Mouse (Mus musculus) midbrain, embryonic 14.5 days (tissue): ENCODE data around the gene Psd. TPM values are rescaled to one million over a fixed set of nuclear protein-coding genes. Genes with fewer than 3 reads are reported as not detected.

ENCODE experiments used
- ATAC-seq: fragments of 200-750 bp; cut with Nextera tagmentation; 2 replicates; pipeline ENCODE4 v1.8.0; 2017; ENCODE audit warnings: moderate number of reproducible peaks, moderate library complexity; ENCODE audit not compliant: low FRiP score, low TSS enrichment
- DNase-seq: peaks from one replicate; pipeline ENCODE4 v3.0.0-alpha.2; 2015
- H3K27ac ChIP-seq: fragments of 300-500 bp; sonication (generic); replicated peaks from 2 replicates; pipeline ENCODE4 v1.5.1; 2014; ENCODE audit warnings: mild to moderate bottlenecking, low read depth, low read length, moderate library complexity
- H3K27me3 ChIP-seq: fragments of 300-500 bp; sonication (generic); 2 replicates; pipeline ENCODE4 v1.6.1; 2014; ENCODE audit warnings: low read length, control low read depth, mixed read lengths; ENCODE audit not compliant: control insufficient read depth, insufficient read depth
- H3K36me3 ChIP-seq: fragments of 300-500 bp; sonication (generic); 2 replicates; pipeline ENCODE4 v1.6.1; 2014; ENCODE audit warnings: low read length, control low read depth; ENCODE audit not compliant: control insufficient read depth, insufficient read depth
- H3K4me1 ChIP-seq: fragments of 300-500 bp; sonication (generic); 2 replicates; pipeline ENCODE4 v1.6.1; 2014; ENCODE audit warnings: mild to moderate bottlenecking, antibody characterized with exemption, low read length, control low read depth; ENCODE audit not compliant: control insufficient read depth, insufficient read depth
- H3K4me2 ChIP-seq: fragments of 300-500 bp; sonication (generic); 2 replicates; pipeline ENCODE4 v1.6.1; 2014; ENCODE audit warnings: mild to moderate bottlenecking, low read length, moderate library complexity
- H3K4me3 ChIP-seq: fragments of 300-500 bp; sonication (generic); replicated peaks from 2 replicates; pipeline ENCODE4 v1.5.1; 2014; ENCODE audit warnings: low read depth, low read length
- H3K9ac ChIP-seq: fragments of 300-500 bp; sonication (generic); replicated peaks from 2 replicates; pipeline ENCODE4 v1.6.1; 2014; ENCODE audit warnings: mild to moderate bottlenecking, low read length, moderate library complexity
- H3K9me3 ChIP-seq: fragments of 300-500 bp; sonication (generic); 2 replicates; pipeline ENCODE4 v1.6.1; 2016; ENCODE audit warnings: low read length, control low read depth, mixed read lengths; ENCODE audit not compliant: control insufficient read depth
- WGBS: fragments of 180-500 bp; shearing (Covaris S2); extraction: QIAGEN DNeasy Blood & Tissue Kit; methylation state at CpG from one replicate; pipeline ENCODE4 v1.1.7; 2014; 5-methylcytosine and 5-hydroxymethylcytosine counted together
- polyA plus RNA-seq: library from polyadenylated mRNA; unstranded; fragments of >200 nt; fragmentation: Nextera tagmentation; extraction: Ambion mirVana; gene quantifications from 2 replicates; pipeline ENCODE4 v1.2.1, GENCODE M21; 2014

Gene Psd
- polyA plus RNA-seq, 1 experiment from 2014 or later = 112 TPM

DNA sequence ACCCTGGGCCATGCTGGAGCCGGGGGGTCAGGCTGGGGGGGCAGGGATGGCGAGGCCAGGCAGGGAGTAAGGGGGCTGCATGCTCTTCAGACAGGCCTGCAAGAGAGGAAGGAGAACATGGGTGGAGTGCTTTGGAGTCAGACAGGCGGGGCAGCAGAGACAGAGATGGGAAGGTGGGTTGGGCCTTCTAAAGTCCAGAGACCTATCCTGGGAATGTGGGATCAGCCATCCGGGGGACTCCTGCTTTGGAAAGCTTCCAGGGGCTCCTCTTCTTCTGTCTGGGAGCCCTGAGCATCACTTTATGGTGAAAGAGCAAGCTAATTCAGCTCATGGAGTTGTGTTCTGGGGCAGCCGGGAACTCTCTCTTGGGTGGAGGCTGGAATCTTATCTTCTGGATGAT is 2.0 kb downstream of the Psd start:
- Histone ChIP-seq H3K27ac (no peak overlapping the region), H3K4me1 (peaks cover 51% of the 10 kb centered on the region), H3K36me3 (peaks cover 5% of the 10 kb centered on the region; the same call in 1 of the 2 replicates), H3K4me3 (peak overlapping the region; percentile 67), H3K9me3 (no peaks in the 10 kb centered on the region), H3K27me3 (0 out of 2 replicates have a peak, but pooled peaks cover 2% of the 10 kb centered on the region), H3K4me2 (peak overlapping the region; percentile 99), H3K9ac (peak overlapping the region; percentile 7; the same call in 1 of the 2 replicates)
- 77% methylated on average over 5 of the region's 5 CpGs for WGBS
- ATAC-seq (no peak), DNase-seq (no peak)

GRCm38 (mm10) chr19:46324366-46324765 is 2.6 kb downstream of the Psd start:
- peaks cover 50% of the 10 kb centered on the region for H3K4me1 ChIP-seq
- H3K9me3 ChIP-seq = no peaks in the 10 kb centered on the region
- DNase-seq (no peak), ATAC-seq (no peak)
- 82% methylated on average over 11 of the region's 11 CpGs for WGBS
- peaks cover 5% of the 10 kb centered on the region; the same call in 1 of the 2 replicates for H3K36me3 ChIP-seq
- peak overlapping the region; percentile 99 for H3K4me2 ChIP-seq
- no peak overlapping the region for H3K4me3 ChIP-seq
- H3K9ac ChIP-seq = peak overlapping the region; percentile 7; the same call in 1 of the 2 replicates
- no peak overlapping the region for H3K27ac ChIP-seq
- H3K27me3 ChIP-seq = 0 out of 2 replicates have a peak, but pooled peaks cover 6% of the 10 kb centered on the region

DNA sequence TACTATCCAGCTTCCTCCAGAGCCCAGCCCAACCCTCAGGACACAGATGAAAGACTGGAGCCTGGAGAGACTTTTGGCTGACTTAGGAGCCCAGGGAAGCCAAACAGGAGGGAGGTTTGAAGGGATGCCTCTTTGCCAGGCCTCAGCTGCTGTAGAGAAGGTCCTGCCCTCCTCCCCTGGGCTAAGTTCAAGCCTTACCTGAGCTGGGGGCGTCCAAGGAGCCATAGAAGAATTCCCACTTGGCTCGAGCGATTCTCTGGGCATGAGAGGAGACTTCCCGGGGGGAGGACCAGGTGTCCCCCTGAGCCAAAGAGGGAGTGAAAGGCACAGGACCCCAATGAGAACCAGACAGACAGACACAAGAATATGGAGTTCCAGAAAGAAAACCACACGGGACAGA is 3.2 kb downstream of the Psd start:
- Histone ChIP-seq H3K36me3 (peaks cover 5% of the 10 kb centered on the region; the same call in 1 of the 2 replicates), H3K4me1 (peaks cover 52% of the 10 kb centered on the region), H3K27me3 (0 out of 2 replicates have a peak, but pooled peaks cover 6% of the 10 kb centered on the region), H3K27ac (no peak overlapping the region), H3K9ac (no peak overlapping the region; the same call in 1 of the 2 replicates), H3K4me3 (no peak overlapping the region), H3K9me3 (no peaks in the 10 kb centered on the region), H3K4me2 (0 out of 2 replicates have a peak overlapping the region, but pooled peaks have one; percentile 10)
- DNase-seq (no peak), ATAC-seq (no peak)
- WGBS = 76% methylated on average over 5 of the region's 5 CpGs

GRCm38 (mm10) chr19:46322996-46323572 is 3.9 kb downstream of the Psd start:
- H3K4me3 ChIP-seq = no peak overlapping the region
- DNase-seq (no peak), ATAC-seq (no peak)
- peaks cover 58% of the 10 kb centered on the region for H3K4me1 ChIP-seq
- H3K4me2 ChIP-seq = peak overlapping the region; percentile 44
- no peaks in the 10 kb centered on the region for H3K9me3 ChIP-seq
- peak overlapping the region; percentile 78 for H3K27ac ChIP-seq
- WGBS = 86% methylated on average over 13 of the region's 13 CpGs
- peaks cover 9% of the 10 kb centered on the region; the same call in 1 of the 2 replicates for H3K27me3 ChIP-seq
- no peak overlapping the region; the same call in 1 of the 2 replicates for H3K9ac ChIP-seq
- peaks cover 5% of the 10 kb centered on the region; the same call in 1 of the 2 replicates for H3K36me3 ChIP-seq

GRCm38 (mm10) chr19:46322144-46322995 is 4.6 kb downstream of the Psd start:
- ATAC-seq = no peak
- WGBS = 55% methylated on average over 11 of the region's 11 CpGs
- Histone ChIP-seq H3K9ac (peak overlapping the region; percentile 18; the same call in 1 of the 2 replicates), H3K27ac (peak overlapping the region; percentile 78), H3K27me3 (peaks cover 14% of the 10 kb centered on the region), H3K9me3 (no peaks in the 10 kb centered on the region), H3K4me1 (peaks cover 56% of the 10 kb centered on the region), H3K4me2 (peak overlapping the region; percentile 44), H3K36me3 (peaks cover 5% of the 10 kb centered on the region; the same call in 1 of the 2 replicates), H3K4me3 (no peak overlapping the region)
- DNase-seq = no peak

DNA sequence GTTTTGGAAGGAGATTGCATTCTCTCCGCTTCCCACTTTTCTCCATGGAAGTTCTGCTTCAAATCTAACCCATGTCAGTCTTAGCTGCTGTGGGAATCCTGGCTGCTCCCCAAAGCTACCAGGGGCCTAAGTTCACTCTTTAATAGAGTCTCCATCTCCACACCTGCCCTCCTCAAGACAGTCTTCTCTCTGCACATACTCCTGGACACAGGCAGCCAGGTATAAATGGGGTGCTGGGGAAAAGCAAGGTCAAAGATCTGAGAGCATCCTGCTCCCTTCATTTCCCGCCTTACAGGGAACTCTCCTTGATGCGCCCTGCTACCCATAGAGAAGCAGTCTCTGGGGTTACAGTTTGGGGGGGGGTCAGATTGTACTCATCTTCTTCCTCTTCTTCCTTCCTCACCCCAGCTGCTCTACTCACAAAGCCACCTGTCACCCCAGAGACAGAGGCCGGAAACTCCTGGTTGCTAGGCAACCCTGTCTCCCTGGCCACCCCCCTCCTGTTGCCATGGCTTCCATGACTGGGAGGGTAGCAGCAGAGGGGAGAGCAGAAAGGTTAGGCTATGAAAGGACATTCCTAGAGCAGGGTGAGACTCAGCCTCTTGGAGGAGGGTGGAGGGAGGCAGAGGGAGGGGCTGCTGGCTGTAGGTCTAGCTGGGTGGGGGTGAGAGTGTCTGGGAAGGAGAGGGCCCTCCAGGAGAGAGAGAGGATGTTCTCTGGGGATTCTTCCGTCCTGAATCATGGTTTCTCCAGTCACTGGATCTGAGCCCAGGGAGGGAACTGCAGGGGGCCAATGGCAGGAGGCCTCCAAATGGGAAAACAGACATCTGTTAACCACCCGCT is 5.6 kb downstream of the Psd start:
- Histone ChIP-seq H3K27me3 (peaks cover 24% of the 10 kb centered on the region), H3K27ac (peak overlapping the region; percentile 78), H3K4me1 (peaks cover 57% of the 10 kb centered on the region), H3K4me2 (peak overlapping the region; percentile 44), H3K9ac (no peak overlapping the region; the same call in 1 of the 2 replicates), H3K36me3 (peaks cover 5% of the 10 kb centered on the region; the same call in 1 of the 2 replicates), H3K9me3 (no peaks in the 10 kb centered on the region), H3K4me3 (no peak overlapping the region)
- DNase-seq = peak; percentile 86
- peak; percentile 74 for ATAC-seq
- 18% methylated on average over 6 of the region's 6 CpGs for WGBS

DNA sequence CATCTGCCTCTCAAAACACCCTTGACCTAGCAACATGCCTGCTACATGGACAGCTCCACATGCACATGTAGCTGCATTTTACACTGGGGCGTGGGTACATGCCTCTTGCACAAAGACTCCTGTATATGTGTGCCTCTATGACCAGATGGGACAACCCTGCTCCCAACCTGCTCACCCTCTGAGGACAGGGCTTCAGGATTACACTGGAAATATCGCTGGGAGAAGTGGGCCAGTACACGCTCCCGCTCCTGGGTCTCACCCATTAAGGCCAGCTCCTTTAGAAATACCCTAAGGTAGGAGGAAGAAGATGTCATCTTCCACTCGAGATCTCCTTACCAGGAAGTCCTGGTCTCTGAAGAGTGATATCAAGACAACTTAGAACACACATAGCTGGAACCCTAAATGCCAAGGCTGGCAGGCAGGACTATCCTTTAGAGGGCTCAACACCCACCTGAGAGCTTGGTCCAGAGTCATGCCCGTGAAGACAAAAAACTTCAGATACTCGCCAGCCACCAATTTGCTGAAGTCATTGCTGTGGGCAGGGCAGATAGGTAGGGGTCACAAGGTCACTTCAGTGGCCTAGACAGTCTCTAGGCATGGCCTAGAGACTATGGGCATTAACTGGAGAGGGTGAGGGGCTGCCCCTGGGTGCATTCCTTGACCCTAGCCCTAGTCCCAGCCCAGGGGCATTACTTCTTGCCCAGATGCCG is 6.7 kb downstream of the Psd start:
- Histone ChIP-seq H3K4me2 (no peak overlapping the region), H3K9me3 (no peaks in the 10 kb centered on the region), H3K27ac (0 out of 2 replicates have a peak overlapping the region, but pooled peaks have one; percentile 78), H3K4me3 (no peak overlapping the region), H3K36me3 (peaks cover 5% of the 10 kb centered on the region; the same call in 1 of the 2 replicates), H3K4me1 (peaks cover 59% of the 10 kb centered on the region), H3K27me3 (peaks cover 35% of the 10 kb centered on the region), H3K9ac (no peak overlapping the region)
- ATAC-seq = no peak
- 83% methylated on average over 8 of the region's 8 CpGs for WGBS
- no peak for DNase-seq
